Mouse (Mus musculus) ES-Bruce4 (cell line): ENCODE results near the gene Vsig8.

Experiments used
- CTCF ChIP-seq: IDR thresholded peaks from one replicate; pipeline ENCODE4 v1.8.1; 2011; ENCODE audit warnings: low read depth, low read length
- POLR2A ChIP-seq: IDR thresholded peaks from one replicate; pipeline ENCODE4 v1.8.1; 2011; ENCODE audit warnings: low read length; ENCODE audit not compliant: insufficient read depth

GRCm38 (mm10) chr1:172507001-172507400 is 48.7 kb upstream of the Vsig8 start:
- TF ChIP-seq CTCF (no peak), POLR2A (no peak)
